Mouse (Mus musculus) hindbrain, embryonic 15.5 days (tissue): ENCODE measurements at regions not wholly inside any gene's neighbourhood (a gene's known extent, or its start where the extent isn't known, plus 50 kb on each side); places are given as distances from the start of the nearest gene placed in this dataset.

Experiments
- ATAC-seq: fragments of 200-750 bp; cut with Nextera tagmentation; 2 replicates; pipeline ENCODE4 v1.8.0; 2017; ENCODE audit warnings: low read depth, moderate number of reproducible peaks, moderate TSS enrichment; ENCODE audit not compliant: low FRiP score
- H3K27ac ChIP-seq: fragments of 300-500 bp; sonication (generic); replicated peaks from 2 replicates; pipeline ENCODE4 v1.5.1; 2015; ENCODE audit warnings: mild to moderate bottlenecking, inconsistent platforms
- H3K27me3 ChIP-seq: fragments of 300-500 bp; sonication (generic); 2 replicates; pipeline ENCODE4 v1.6.1; 2015; ENCODE audit warnings: control low read depth, inconsistent platforms
- H3K36me3 ChIP-seq: fragments of 300-500 bp; sonication (generic); 2 replicates; pipeline ENCODE4 v1.6.1; 2015; ENCODE audit warnings: control low read depth, inconsistent platforms
- H3K4me1 ChIP-seq: fragments of 300-500 bp; sonication (generic); replicated peaks from 2 replicates; pipeline ENCODE4 v1.6.1; 2015; ENCODE audit warnings: control low read depth, inconsistent platforms
- H3K4me2 ChIP-seq: fragments of 300-500 bp; sonication (generic); 2 replicates; pipeline ENCODE4 v1.6.1; 2015; ENCODE audit warnings: moderate library complexity, mild to moderate bottlenecking, inconsistent platforms
- H3K4me3 ChIP-seq: fragments of 300-500 bp; sonication (generic); 2 replicates; pipeline ENCODE4 v1.5.1; 2015; ENCODE audit warnings: mild to moderate bottlenecking, inconsistent platforms
- H3K9ac ChIP-seq: fragments of 300-500 bp; sonication (generic); 2 replicates; pipeline ENCODE4 v1.6.1; 2015; ENCODE audit warnings: inconsistent platforms
- H3K9me3 ChIP-seq: fragments of 300-500 bp; sonication (generic); 2 replicates; pipeline ENCODE4 v1.6.1; 2016; ENCODE audit warnings: control low read depth, inconsistent platforms
- WGBS: fragments of 180-500 bp; shearing (Covaris S2); methylation state at CpG from one replicate; pipeline ENCODE4 v1.1.7; 2015; 5-methylcytosine and 5-hydroxymethylcytosine counted together

DNA sequence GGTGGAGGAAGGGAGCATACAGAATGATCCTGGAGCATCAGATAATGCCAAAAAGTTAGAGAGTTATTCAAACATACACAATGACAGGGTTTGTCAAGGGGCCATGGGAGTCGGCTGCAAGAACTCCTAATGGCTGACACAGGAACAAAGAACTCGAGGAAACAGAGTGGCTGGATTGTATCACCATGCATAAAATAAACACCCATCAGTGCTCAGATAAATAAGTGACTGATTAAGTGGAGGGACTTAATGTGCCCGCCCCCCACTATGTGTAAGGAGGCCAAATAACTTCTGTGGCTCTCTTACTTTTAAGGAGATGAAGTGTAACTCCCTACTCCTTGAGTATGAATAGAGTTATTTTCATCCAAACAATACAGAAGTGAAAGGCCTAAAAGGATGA lies 220.1 kb upstream of the 9630041A04Rik start:
- WGBS, result 39% methylated on average over 3 of the region's 3 CpGs
- H3K9me3 ChIP-seq, result peaks cover 6% of the 10 kb centered on the region
- no peak overlapping the region for H3K4me3 ChIP-seq
- ATAC-seq, result no peak
- no peaks in the 10 kb centered on the region for H3K36me3 ChIP-seq
- H3K4me1 ChIP-seq, result no peaks in the 10 kb centered on the region
- H3K27me3 ChIP-seq, result no peaks in the 10 kb centered on the region
- H3K27ac ChIP-seq, result no peak overlapping the region
- H3K9ac ChIP-seq, result no peak overlapping the region
- H3K4me2 ChIP-seq, result no peak overlapping the region

GRCm38 (mm10) chr9:101640598-101640997 lies 221.0 kb upstream of the 9630041A04Rik start:
- no peaks in the 10 kb centered on the region for H3K4me1 ChIP-seq
- H3K4me2 ChIP-seq, result no peak overlapping the region
- ATAC-seq, result no peak
- H3K9ac ChIP-seq, result no peak overlapping the region
- H3K27ac ChIP-seq, result no peak overlapping the region
- H3K27me3 ChIP-seq, result no peaks in the 10 kb centered on the region
- H3K4me3 ChIP-seq, result no peak overlapping the region
- no peaks in the 10 kb centered on the region for H3K36me3 ChIP-seq
- H3K9me3 ChIP-seq, result peaks cover 6% of the 10 kb centered on the region

GRCm38 (mm10) chr9:101616261-101616660 lies 245.4 kb upstream of the 9630041A04Rik start:
- Histone ChIP-seq H3K9ac (no peak overlapping the region), H3K4me1 (no peaks in the 10 kb centered on the region), H3K36me3 (no peaks in the 10 kb centered on the region), H3K9me3 (no peaks in the 10 kb centered on the region), H3K27me3 (no peaks in the 10 kb centered on the region), H3K4me3 (no peak overlapping the region), H3K27ac (no peak overlapping the region), H3K4me2 (no peak overlapping the region)
- ATAC-seq, result no peak
- WGBS, result 79% methylated on average over 2 of the region's 2 CpGs

DNA sequence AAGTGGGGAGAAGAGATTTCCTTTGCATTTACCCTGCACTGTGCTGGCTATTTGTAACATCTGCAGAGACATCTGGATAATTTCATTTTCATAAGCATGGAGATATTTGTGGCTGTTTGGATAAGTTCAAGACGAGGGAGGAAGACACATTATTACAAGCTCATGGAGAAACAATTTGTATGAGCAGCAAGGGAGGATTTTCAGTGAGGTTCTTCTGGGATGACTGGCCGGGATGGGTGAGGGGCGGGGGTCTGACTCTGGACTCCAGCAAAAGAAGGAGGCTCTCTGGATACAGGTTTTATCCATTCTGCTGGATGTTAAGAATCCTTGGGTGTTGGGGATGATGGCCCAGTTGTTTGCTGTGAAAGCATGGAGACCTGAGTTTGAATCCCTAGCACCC lies 246.5 kb upstream of the 9630041A04Rik start:
- no peaks in the 10 kb centered on the region for H3K9me3 ChIP-seq
- 86% methylated on average over 3 of the region's 3 CpGs for WGBS

GRCm38 (mm10) chr9:101613933-101614332 lies 247.7 kb upstream of the 9630041A04Rik start:
- H3K9ac ChIP-seq, result no peak overlapping the region
- H3K4me2 ChIP-seq, result no peak overlapping the region
- H3K4me3 ChIP-seq, result no peak overlapping the region
- H3K9me3 ChIP-seq, result no peaks in the 10 kb centered on the region
- no peaks in the 10 kb centered on the region for H3K27me3 ChIP-seq
- H3K27ac ChIP-seq, result no peak overlapping the region
- H3K4me1 ChIP-seq, result no peaks in the 10 kb centered on the region
- peak; percentile 54; the same call in 1 of the 2 replicates for ATAC-seq
- 64% methylated on average over 3 of the region's 3 CpGs for WGBS
- H3K36me3 ChIP-seq, result no peaks in the 10 kb centered on the region

More for the DNA sequence above, 246.5 kb upstream of the 9630041A04Rik start:
- ATAC-seq, result no peak
- H3K36me3 ChIP-seq, result no peaks in the 10 kb centered on the region
- H3K4me2 ChIP-seq, result no peak overlapping the region
- no peaks in the 10 kb centered on the region for H3K4me1 ChIP-seq
- no peaks in the 10 kb centered on the region for H3K27me3 ChIP-seq
- no peak overlapping the region for H3K27ac ChIP-seq
- H3K9ac ChIP-seq, result no peak overlapping the region
- H3K4me3 ChIP-seq, result no peak overlapping the region

GRCm38 (mm10) chr9:101613471-101613870 lies 248.2 kb upstream of the 9630041A04Rik start:
- H3K9me3 ChIP-seq, result no peaks in the 10 kb centered on the region
- H3K36me3 ChIP-seq, result no peaks in the 10 kb centered on the region
- H3K27me3 ChIP-seq, result no peaks in the 10 kb centered on the region
- H3K9ac ChIP-seq, result no peak overlapping the region
- no peaks in the 10 kb centered on the region for H3K4me1 ChIP-seq
- no peak for ATAC-seq
- H3K4me2 ChIP-seq, result no peak overlapping the region
- no peak overlapping the region for H3K27ac ChIP-seq
- WGBS, result 54% methylated on average over 2 of the region's 2 CpGs
- H3K4me3 ChIP-seq, result no peak overlapping the region

GRCm38 (mm10) chr9:101612971-101613370 lies 248.7 kb upstream of the 9630041A04Rik start:
- Histone ChIP-seq H3K4me2 (no peak overlapping the region), H3K9me3 (no peaks in the 10 kb centered on the region), H3K36me3 (no peaks in the 10 kb centered on the region), H3K9ac (no peak overlapping the region), H3K27me3 (no peaks in the 10 kb centered on the region), H3K4me3 (no peak overlapping the region), H3K4me1 (no peaks in the 10 kb centered on the region), H3K27ac (no peak overlapping the region)
- 83% methylated on average over 5 of the region's 5 CpGs for WGBS
- ATAC-seq, result no peak

DNA sequence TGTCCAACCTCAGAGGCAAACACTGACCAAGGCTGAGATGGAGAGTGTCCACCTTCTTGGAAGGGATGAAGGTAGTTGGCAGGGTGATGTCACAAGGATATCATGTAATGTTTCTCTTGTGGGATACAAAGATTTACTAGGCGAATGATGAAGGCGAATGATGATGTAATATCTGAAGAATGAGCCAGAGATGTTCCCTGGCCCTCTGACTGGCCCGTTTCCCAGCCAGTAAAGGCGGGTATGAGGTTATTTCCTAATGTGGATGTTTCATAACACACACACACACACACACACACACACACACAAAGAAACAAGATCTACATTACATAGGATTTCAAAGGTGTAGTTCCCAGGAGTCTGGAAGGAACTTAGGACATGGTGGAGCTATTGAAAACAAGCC lies 249.1 kb upstream of the 9630041A04Rik start:
- H3K4me3 ChIP-seq, result no peak overlapping the region
- no peaks in the 10 kb centered on the region for H3K9me3 ChIP-seq
- no peaks in the 10 kb centered on the region for H3K36me3 ChIP-seq
- no peak overlapping the region for H3K4me2 ChIP-seq
- 93% methylated on average over 4 of the region's 4 CpGs for WGBS
- no peak overlapping the region for H3K9ac ChIP-seq
- H3K27me3 ChIP-seq, result no peaks in the 10 kb centered on the region
- H3K27ac ChIP-seq, result no peak overlapping the region
- no peak for ATAC-seq
- H3K4me1 ChIP-seq, result no peaks in the 10 kb centered on the region

DNA sequence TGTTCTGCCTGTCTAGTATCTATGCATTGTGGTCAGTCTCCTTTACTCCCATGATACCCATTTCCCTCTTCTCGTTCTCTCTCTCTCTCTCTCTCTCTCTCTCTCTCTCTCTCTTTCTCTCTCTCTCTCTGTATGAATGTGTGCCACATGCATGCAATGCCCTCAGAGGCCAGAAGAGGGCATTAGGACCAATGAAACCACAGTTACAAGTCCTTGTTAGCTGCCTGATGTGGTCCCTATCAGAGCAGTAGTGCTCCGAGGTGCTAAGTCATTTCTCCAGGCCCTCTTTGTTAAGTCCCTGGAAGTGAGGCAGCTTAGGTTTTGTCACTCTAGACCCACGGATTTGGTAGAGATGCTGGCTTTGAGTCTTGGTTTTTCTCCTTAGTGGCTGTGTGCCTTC lies 250.2 kb upstream of the 9630041A04Rik start:
- 38% methylated on average over 3 of the region's 3 CpGs for WGBS
- no peaks in the 10 kb centered on the region for H3K27me3 ChIP-seq
- no peaks in the 10 kb centered on the region for H3K36me3 ChIP-seq
- no peak overlapping the region for H3K4me2 ChIP-seq
- H3K4me1 ChIP-seq, result no peaks in the 10 kb centered on the region
- H3K27ac ChIP-seq, result no peak overlapping the region
- H3K4me3 ChIP-seq, result no peak overlapping the region
- H3K9me3 ChIP-seq, result no peaks in the 10 kb centered on the region
- H3K9ac ChIP-seq, result no peak overlapping the region
- ATAC-seq, result no peak

- H3K4me2 ChIP-seq, result no peak overlapping the region
- ATAC-seq, result no peak
- no peak overlapping the region for H3K27ac ChIP-seq
- no peak overlapping the region for H3K9ac ChIP-seq
- no peak overlapping the region for H3K4me3 ChIP-seq
- 78% methylated on average over 8 of the region's 8 CpGs for WGBS
- H3K4me1 ChIP-seq, result no peaks in the 10 kb centered on the region
- no peaks in the 10 kb centered on the region for H3K27me3 ChIP-seq
- H3K9me3 ChIP-seq, result no peaks in the 10 kb centered on the region
- no peaks in the 10 kb centered on the region for H3K36me3 ChIP-seq
These were observed 250.7 kb upstream of the 9630041A04Rik start for GRCm38 (mm10) chr9:101610806-101611443.

GRCm38 (mm10) chr9:101610338-101610737 lies 251.3 kb upstream of the 9630041A04Rik start:
- ATAC-seq, result no peak
- H3K27me3 ChIP-seq, result no peaks in the 10 kb centered on the region

DNA sequence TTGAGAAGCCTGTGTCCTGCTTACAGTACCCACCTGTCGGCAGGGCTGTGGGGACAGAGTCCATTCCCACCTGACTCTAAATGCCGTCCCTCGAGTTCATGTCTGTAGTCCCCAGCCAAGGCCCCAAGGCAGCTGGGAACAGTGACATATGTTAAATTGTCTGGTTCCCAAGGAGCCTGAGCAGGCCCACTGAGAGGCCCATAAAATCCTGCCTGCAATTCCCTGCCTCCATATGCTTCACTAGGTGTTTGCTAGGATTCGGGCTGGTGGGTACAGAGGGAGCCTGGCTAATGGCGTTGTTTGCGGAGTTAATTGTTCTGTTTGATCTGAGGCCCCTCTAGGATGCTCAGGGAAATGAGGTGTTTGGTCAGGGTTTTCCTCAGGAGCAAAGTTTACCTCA lies 258.8 kb upstream of the 9630041A04Rik start:
- no peaks in the 10 kb centered on the region for H3K4me1 ChIP-seq
- WGBS, result 63% methylated on average over 6 of the region's 6 CpGs
- no peak overlapping the region for H3K27ac ChIP-seq
- H3K4me3 ChIP-seq, result no peak overlapping the region
- H3K9ac ChIP-seq, result no peak overlapping the region
- H3K4me2 ChIP-seq, result no peak overlapping the region
- ATAC-seq, result no peak
- no peaks in the 10 kb centered on the region for H3K27me3 ChIP-seq
- no peaks in the 10 kb centered on the region for H3K36me3 ChIP-seq
- no peaks in the 10 kb centered on the region for H3K9me3 ChIP-seq

More at GRCm38 (mm10) chr9:101610338-101610737, 251.3 kb upstream of the 9630041A04Rik start:
- no peak overlapping the region for H3K4me2 ChIP-seq
- 76% methylated on average over 4 of the region's 4 CpGs for WGBS
- no peak overlapping the region for H3K9ac ChIP-seq
- H3K36me3 ChIP-seq, result no peaks in the 10 kb centered on the region
- no peak overlapping the region for H3K4me3 ChIP-seq
- H3K9me3 ChIP-seq, result no peaks in the 10 kb centered on the region
- no peak overlapping the region for H3K27ac ChIP-seq
- H3K4me1 ChIP-seq, result no peaks in the 10 kb centered on the region

GRCm38 (mm10) chr9:101596898-101597297 lies 264.7 kb upstream of the 9630041A04Rik start:
- Histone ChIP-seq H3K27ac (no peak overlapping the region), H3K27me3 (no peaks in the 10 kb centered on the region), H3K9me3 (no peaks in the 10 kb centered on the region), H3K9ac (no peak overlapping the region), H3K36me3 (no peaks in the 10 kb centered on the region), H3K4me3 (no peak overlapping the region), H3K4me2 (no peak overlapping the region), H3K4me1 (no peaks in the 10 kb centered on the region)
- ATAC-seq, result no peak
- WGBS, result 94% methylated on average over 3 of the region's 3 CpGs
